Mouse (Mus musculus) bone marrow macrophage, adult 2 months (primary cell): Measurements from ENCODE around the gene Lpcat4. TPM values are rescaled to one million over a fixed set of nuclear protein-coding genes. Genes with fewer than 3 reads are reported as not detected.
"Not testable (repeated sequence)": the region's sequence is repeated elsewhere in the genome, so short reads cannot be mapped to it uniquely, and the experiment has no call there.

ENCODE experiments used
- H3K27ac ChIP-seq: 2 replicates; pipeline ENCODE4 v1.5.1; 2012; ENCODE audit warnings: low read depth, low read length; ENCODE audit not compliant: insufficient read depth
- H3K4me1 ChIP-seq: 2 replicates; pipeline ENCODE4 v1.6.1; 2012; ENCODE audit warnings: low read length; ENCODE audit not compliant: control insufficient read depth, insufficient read depth
- H3K4me3 ChIP-seq: 2 replicates; pipeline ENCODE4 v1.5.1; 2012; ENCODE audit warnings: mild to moderate bottlenecking, low read length, moderate library complexity; ENCODE audit not compliant: insufficient read depth
- CTCF ChIP-seq: IDR thresholded peaks from 2 replicates; pipeline ENCODE4 v1.5.1; 2012; ENCODE audit warnings: low read depth, mild to moderate bottlenecking, low read length, moderate library complexity
- POLR2A ChIP-seq: IDR thresholded peaks from 2 replicates; pipeline ENCODE4 v1.6.1; 2012; ENCODE audit warnings: mild to moderate bottlenecking, low read depth, low read length, borderline replicate concordance
- polyA plus RNA-seq: library from polyadenylated mRNA; stranded (reverse); fragments of >200 nt; gene quantifications from 2 replicates; pipeline ENCODE4 v1.2.4, GENCODE M21; 2012; ENCODE audit not compliant: missing spikeins, insufficient read depth, insufficient read length

The Lpcat4 gene
- polyA plus RNA-seq, 1 experiment = 5.5 TPM

GRCm38 (mm10) chr2:112273474-112273873 lies 34.2 kb downstream of the Lpcat4 start:
- H3K27ac ChIP-seq = no peak overlapping the region
- TF ChIP-seq POLR2A (no peak), CTCF (no peak)
- H3K4me1 ChIP-seq = peaks cover 26% of the 10 kb centered on the region
- H3K4me3 ChIP-seq = no peak overlapping the region

- TF ChIP-seq POLR2A = no peak
- H3K4me1 ChIP-seq = peaks cover 18% of the 10 kb centered on the region
- no peak overlapping the region for H3K27ac ChIP-seq
- H3K4me3 ChIP-seq = no peak overlapping the region
These were observed 37.6 kb downstream of the Lpcat4 start for GRCm38 (mm10) chr2:112276870-112277269.

GRCm38 (mm10) chr2:112282846-112283245 lies 43.6 kb downstream of the Lpcat4 start:
- Histone ChIP-seq H3K27ac (no peak overlapping the region), H3K4me1 (peaks cover 17% of the 10 kb centered on the region), H3K4me3 (no peak overlapping the region)
- no peak for TF ChIP-seq CTCF

- peaks cover 8% of the 10 kb centered on the region for H3K4me1 ChIP-seq
- TF ChIP-seq POLR2A = no peak
- no peak for TF ChIP-seq CTCF
- peak overlapping the region; percentile 19; the same call in 1 of the 2 replicates for H3K27ac ChIP-seq
- H3K4me3 ChIP-seq = peak overlapping the region; percentile 63
These were observed 45.2 kb downstream of the Lpcat4 start for GRCm38 (mm10) chr2:112284363-112285030.

- H3K4me3 ChIP-seq = peak overlapping the region; percentile 63; the same call in 1 of the 2 replicates
- no peak for TF ChIP-seq POLR2A
- no peak for TF ChIP-seq CTCF
- peaks cover 8% of the 10 kb centered on the region for H3K4me1 ChIP-seq
These were observed 45.7 kb downstream of the Lpcat4 start for GRCm38 (mm10) chr2:112285031-112285390.

GRCm38 (mm10) chr2:112286062-112286461 lies 46.8 kb downstream of the Lpcat4 start:
- not testable (repeated sequence) for H3K27ac ChIP-seq, H3K4me3 ChIP-seq, H3K4me1 ChIP-seq

More at GRCm38 (mm10) chr2:112285031-112285390, 45.7 kb downstream of the Lpcat4 start:
- no peak overlapping the region for H3K27ac ChIP-seq

- Histone ChIP-seq H3K27ac (no peak overlapping the region), H3K4me1 (peaks cover 6% of the 10 kb centered on the region), H3K4me3 (no peak overlapping the region)
- TF ChIP-seq CTCF (no peak), POLR2A (no peak)
These were observed 47.8 kb downstream of the Lpcat4 start for GRCm38 (mm10) chr2:112287059-112287458.

- Histone ChIP-seq H3K4me3 (no peak overlapping the region), H3K27ac (no peak overlapping the region), H3K4me1 (peaks cover 2% of the 10 kb centered on the region; the same call in 1 of the 2 replicates)
- TF ChIP-seq CTCF (no peak), POLR2A (no peak)
These were observed 50.2 kb downstream of the Lpcat4 start for GRCm38 (mm10) chr2:112289507-112289906.

- no peak overlapping the region for H3K27ac ChIP-seq
- TF ChIP-seq CTCF (no peak), POLR2A (no peak)
These were observed 53.6 kb downstream of the Lpcat4 start for GRCm38 (mm10) chr2:112292823-112293222.

GRCm38 (mm10) chr2:112296211-112296610 lies 56.9 kb downstream of the Lpcat4 start:
- Histone ChIP-seq H3K4me3 (no peak overlapping the region), H3K27ac (no peak overlapping the region), H3K4me1 (peaks cover 2% of the 10 kb centered on the region; the same call in 1 of the 2 replicates)
- no peak for TF ChIP-seq CTCF
- no peak for TF ChIP-seq POLR2A

More at GRCm38 (mm10) chr2:112292823-112293222, 53.6 kb downstream of the Lpcat4 start:
- Histone ChIP-seq H3K4me1 (peaks cover 2% of the 10 kb centered on the region; the same call in 1 of the 2 replicates), H3K4me3 (no peak overlapping the region)

Other genes starting within 250 kb of the Lpcat4 start
- gene Olfr1309, start 249.2 kb upstream of the Lpcat4 start, polyA plus RNA-seq = not detected in 2 replicates
- gene Olfr1310, start 226.8 kb upstream of the Lpcat4 start, polyA plus RNA-seq = not detected in 2 replicates
- not detected in 2 replicates for gene Olfr1311, start 215.1 kb upstream of the Lpcat4 start, polyA plus RNA-seq
- not detected in 2 replicates for gene Olfr1312, start 189.2 kb upstream of the Lpcat4 start, polyA plus RNA-seq
- not detected in 2 replicates for gene Olfr1313, start 161.6 kb upstream of the Lpcat4 start, polyA plus RNA-seq
- not detected in 2 replicates for gene Olfr1314, start 142.7 kb upstream of the Lpcat4 start, polyA plus RNA-seq
- gene Olfr1315-ps1, start 124.0 kb upstream of the Lpcat4 start, polyA plus RNA-seq = not detected in 2 replicates
- 0.33 TPM in 1 of 2 replicates, not detected in the other for gene Olfr1316, start 104.5 kb upstream of the Lpcat4 start, polyA plus RNA-seq
- gene Olfr1317, start 99.1 kb upstream of the Lpcat4 start, polyA plus RNA-seq = not detected in 2 replicates
- gene Olfr1318, start 85.3 kb upstream of the Lpcat4 start, polyA plus RNA-seq = not detected in 2 replicates
- not detected in 2 replicates for gene Nutm1, start 19.8 kb downstream of the Lpcat4 start, polyA plus RNA-seq
- 52.6 and 58.5 TPM in 2 replicates for gene Nop10, start 22.5 kb downstream of the Lpcat4 start, polyA plus RNA-seq
- gene Slc12a6, start 26.4 kb downstream of the Lpcat4 start, polyA plus RNA-seq = 101 and 110 TPM in 2 replicates
- not detected in 2 replicates for gene Gm21985, start 26.8 kb downstream of the Lpcat4 start, polyA plus RNA-seq
- gene Emc4, start 128.6 kb downstream of the Lpcat4 start, polyA plus RNA-seq = 49.9 and 58.9 TPM in 2 replicates
- 21.9 and 25.2 TPM in 2 replicates for gene Katnbl1, start 139.7 kb downstream of the Lpcat4 start, polyA plus RNA-seq
- 20.9 and 21.8 TPM in 2 replicates for gene Emc7, start 215.5 kb downstream of the Lpcat4 start, polyA plus RNA-seq
- gene Chrm5, start 241.3 kb downstream of the Lpcat4 start, polyA plus RNA-seq = not detected in 2 replicates